Mouse (Mus musculus): ENCODE data around the gene Zfp612. TPM values are rescaled to one million over a fixed set of nuclear protein-coding genes. Genes with fewer than 3 reads are reported as not detected.

Gene Zfp612
- polyA plus RNA-seq, 1 experiment from 2014 or later = 18.3 TPM

DNA sequence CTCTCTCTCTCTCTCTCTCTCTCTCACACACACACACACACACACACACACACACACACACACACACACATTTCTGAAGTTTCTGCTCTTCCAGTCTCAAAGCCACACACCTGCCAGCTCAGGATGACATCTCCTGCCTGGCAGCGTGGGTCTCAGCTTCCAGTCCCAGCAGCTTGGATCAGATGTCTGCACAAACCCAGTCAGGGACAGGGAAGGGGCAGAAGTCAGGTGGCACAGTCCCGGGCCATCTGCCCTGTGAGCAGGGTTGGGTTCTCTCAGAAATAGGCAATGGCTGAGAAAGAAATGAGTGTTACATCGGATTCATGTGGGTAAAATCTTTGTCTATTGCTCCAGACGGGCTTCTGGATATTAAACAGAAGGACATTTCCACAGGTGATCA is 61.2 kb downstream of the Zfp612 start:
- Histone ChIP-seq H3K36me3 (no peaks in the 10 kb centered on the region), H3K9me3 (no peaks in the 10 kb centered on the region), H3K27me3 (no peaks in the 10 kb centered on the region), H3K4me1 (replicated peaks) (no peaks in the 10 kb centered on the region), H3K27ac (no peak overlapping the region), H3K9ac (no peak overlapping the region), H3K4me3 (no peak overlapping the region), H3K4me2 (no peak overlapping the region)
- WGBS = 82% methylated on average over 4 of the region's 4 CpGs
- no peak for ATAC-seq (ENCODE audit: low FRiP score)

Other genes starting within 250 kb of the Zfp612 start
- 3.8 and 4.1 TPM in 2 replicates for gene Phlpp2, start 211.2 kb upstream of the Zfp612 start, polyA plus RNA-seq (2015; fragmentation: Nextera tagmentation; extraction: Ambion mirVana)
- gene Marveld3, start 117.5 kb upstream of the Zfp612 start, polyA plus RNA-seq (2015; fragmentation: Nextera tagmentation; extraction: Ambion mirVana) = 1.2 and 2.0 TPM in 2 replicates
- gene Tat, start 89.3 kb upstream of the Zfp612 start, polyA plus RNA-seq (2015; fragmentation: Nextera tagmentation; extraction: Ambion mirVana) = not detected in 2 replicates
- gene Chst4, start 40.0 kb upstream of the Zfp612 start, polyA plus RNA-seq (2015; fragmentation: Nextera tagmentation; extraction: Ambion mirVana) = not detected in 2 replicates
- not detected in 2 replicates for gene Gm21964, start 21.5 kb downstream of the Zfp612 start, polyA plus RNA-seq (2015; fragmentation: Nextera tagmentation; extraction: Ambion mirVana)
- not detected in 2 replicates for gene Gm17720, start 23.0 kb downstream of the Zfp612 start, polyA plus RNA-seq (2015; fragmentation: Nextera tagmentation; extraction: Ambion mirVana)
- 53.3 and 69.2 TPM in 2 replicates for gene Calb2, start 88.5 kb downstream of the Zfp612 start, polyA plus RNA-seq (2015; fragmentation: Nextera tagmentation; extraction: Ambion mirVana)
- 10.9 and 12.0 TPM in 2 replicates for gene Cmtr2, start 135.9 kb downstream of the Zfp612 start, polyA plus RNA-seq (2015; fragmentation: Nextera tagmentation; extraction: Ambion mirVana)
- 0.18 and 0.71 TPM in 2 replicates for gene Hydin, start 187.2 kb downstream of the Zfp612 start, polyA plus RNA-seq (2015; fragmentation: Nextera tagmentation; extraction: Ambion mirVana)

Measured in hindbrain, embryonic 13.5 days (tissue).